Mouse (Mus musculus): ENCODE measurements around the gene Mup14.
"Not testable (repeated sequence)": the region's sequence is repeated elsewhere in the genome, so short reads cannot be mapped to it uniquely, and the experiment has no call there.

The Mup14 gene

GRCm38 (mm10) chr4:61303900-61304299 lies at the start of gene Mup14:
Gene Mup14 (minus strand): TSS chr4:61304000.
- DNase-seq = not testable (repeated sequence)

- DNase-seq = not testable (repeated sequence)
Measured at GRCm38 (mm10) chr4:61338108-61338507, 34.3 kb upstream of the Mup14 start.

Measured in thymus, postnatal 14 days (tissue).